Mouse (Mus musculus) layer of hippocampus, adult 2 months (tissue): ENCODE data around the gene Gm8356. TPM values are rescaled to one million over a fixed set of nuclear protein-coding genes. Genes with fewer than 3 reads are reported as not detected.
"Not testable (repeated sequence)": the region's sequence is repeated elsewhere in the genome, so short reads cannot be mapped to it uniquely, and the experiment has no call there.

Experiments used
- DNase-seq, 2 experiments: peaks; one replicate each; pipeline ENCODE4 v3.0.0; 2022; ENCODE audit warnings: low spot score in 2 of 2
- H3K27ac ChIP-seq: fragments of 200-600 bp; 2 replicates; pipeline ENCODE4 v1.8.1; 2022
- H3K4me3 ChIP-seq: fragments of 200-600 bp; 2 replicates; pipeline ENCODE4 v1.8.1; 2022; ENCODE audit warnings: mild to moderate bottlenecking
- long read RNA-seq, 2 experiments: library from polyadenylated mRNA; stranded (forward); transcript quantifications; one replicate each; pipeline ENCODE4 v2.0.0; 2021; ENCODE audit warnings: borderline mapping rate in 2 of 2
- total RNA-seq, 2 experiments: library from RNA; stranded (reverse); gene quantifications; 2 replicates each; pipeline ENCODE4 v1.2.3; 2021

The Gm8356 gene
- not detected for total RNA-seq
- long read RNA-seq, experiment 1 = 0 reads
- long read RNA-seq, experiment 2 = 0 reads

DNA sequence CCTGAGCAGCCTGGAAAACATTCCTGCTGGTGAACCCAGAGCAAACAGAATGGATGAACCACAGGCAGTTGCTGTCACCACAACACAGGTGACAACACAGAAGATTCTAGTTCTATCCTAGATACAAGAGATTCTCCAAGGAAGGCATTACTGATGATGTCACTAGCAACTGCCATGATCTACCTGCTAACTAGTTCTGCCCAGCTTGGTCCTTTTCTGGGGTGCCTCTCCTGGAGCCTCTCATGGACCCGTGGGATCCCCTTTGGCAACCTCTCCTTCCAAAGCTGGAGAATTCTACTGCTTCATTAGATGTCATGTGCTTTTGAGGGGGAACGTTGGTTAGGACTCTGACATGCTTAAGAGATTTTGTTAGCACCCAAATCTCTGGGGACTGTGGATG, at the start of gene Gm8356:
TSS of gene Gm8356 (minus strand) at position 101 of the 400 bp plus-strand sequence.
- DNase-seq, H3K4me3 ChIP-seq, H3K27ac ChIP-seq: not testable (repeated sequence)

DNA sequence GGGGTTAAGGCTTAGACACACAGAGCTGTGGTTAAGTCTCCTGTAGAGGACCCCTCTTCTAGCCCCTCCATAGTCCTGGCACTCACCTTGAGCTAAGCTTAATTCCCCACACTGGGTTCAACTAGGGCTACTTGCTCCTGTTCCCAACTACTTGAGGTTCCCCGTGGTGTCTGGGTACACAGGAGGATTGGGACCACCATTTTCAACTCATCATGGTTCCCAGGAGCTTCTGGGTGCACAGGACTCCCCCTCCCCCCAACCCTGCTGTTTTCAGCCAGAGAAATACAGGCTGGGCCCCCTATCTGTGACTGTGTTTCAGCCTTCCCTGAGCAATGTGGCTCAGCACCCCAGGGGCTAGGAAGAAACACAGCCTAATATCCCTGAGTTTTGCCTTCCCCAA, 50.8 kb downstream of the Gm8356 start:
- not testable (repeated sequence) for DNase-seq, H3K4me3 ChIP-seq, H3K27ac ChIP-seq

DNA sequence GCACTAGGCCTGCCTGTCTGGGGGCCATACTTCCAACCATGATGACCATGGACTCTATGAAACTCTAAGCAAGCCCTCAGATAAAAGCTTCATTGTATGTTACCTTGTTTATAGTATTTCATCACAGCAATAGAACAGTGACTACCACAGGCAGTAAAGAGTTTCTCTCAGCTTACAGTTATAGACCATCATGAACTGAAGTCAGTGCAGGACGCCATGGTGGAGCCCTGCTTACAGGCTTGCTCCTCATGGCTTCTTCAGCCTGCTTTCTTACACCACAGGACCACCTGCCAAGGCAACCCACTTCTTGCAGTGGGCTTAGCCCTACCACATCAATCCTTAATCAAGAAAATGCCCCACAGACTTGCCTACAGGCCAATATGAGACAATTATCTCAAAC, 51.5 kb downstream of the Gm8356 start:
- H3K27ac ChIP-seq, DNase-seq, H3K4me3 ChIP-seq: not testable (repeated sequence)

DNA sequence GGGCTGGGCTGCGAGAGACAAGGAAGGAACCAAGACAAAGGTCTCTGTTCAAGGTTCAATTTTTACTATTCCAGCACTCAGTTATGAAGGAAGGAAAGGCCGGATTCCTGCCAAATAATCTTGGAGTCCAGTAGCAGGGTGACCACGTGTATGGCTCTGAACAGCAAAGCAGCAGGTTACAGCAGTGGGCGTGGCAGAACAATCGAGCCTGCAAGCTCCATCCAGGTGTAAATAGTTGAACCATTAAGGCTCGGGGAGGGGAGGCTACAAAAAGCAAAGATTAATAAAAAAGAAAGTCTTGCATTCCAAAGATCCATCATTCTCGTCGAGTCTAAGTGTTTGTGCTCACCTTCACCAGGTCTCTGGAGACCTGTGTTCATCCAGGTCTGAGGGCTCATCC, 55.0 kb downstream of the Gm8356 start:
- H3K4me3 ChIP-seq, H3K27ac ChIP-seq, DNase-seq: not testable (repeated sequence)

Other genes starting within 250 kb of the Gm8356 start
- gene Gm21103, start 232.4 kb downstream of the Gm8356 start, total RNA-seq = not detected
- not detected for gene Gm3618, start 193.6 kb downstream of the Gm8356 start, total RNA-seq
- not detected for gene Gm16440, start 147.0 kb downstream of the Gm8356 start, total RNA-seq
- under 1 TPM in 1 of 2 experiments, not detected in 1; 0.98 TPM for gene Gm3591, start 124.8 kb downstream of the Gm8356 start, total RNA-seq
- under 1 TPM in 1 of 2 experiments, not detected in 1; 0.46 TPM for gene Gm3594, start 92.7 kb downstream of the Gm8356 start, total RNA-seq
- gene Gm3629, start 53.3 kb upstream of the Gm8356 start, total RNA-seq = 1 to 10 TPM in 1 of 2 experiments, not detected in 1; 1.6 TPM
- not detected for gene Gm3460, start 85.1 kb upstream of the Gm8356 start, total RNA-seq
- not detected for gene Gm10251, start 146.9 kb upstream of the Gm8356 start, total RNA-seq
- under 1 TPM in 1 of 2 experiments, not detected in 1; 0.29 TPM for gene Gm8050, start 183.0 kb upstream of the Gm8356 start, total RNA-seq
- gene Gm3636, start 205.0 kb upstream of the Gm8356 start, total RNA-seq = 1 to 10 TPM; 3.6 to 3.7 TPM
- gene Gm8362, start 237.1 kb upstream of the Gm8356 start, total RNA-seq = not detected